Mouse (Mus musculus) limb, embryonic 13.5 days (tissue): ENCODE measurements around the gene Epha8. TPM values are rescaled to one million over a fixed set of nuclear protein-coding genes. Genes with fewer than 3 reads are reported as not detected.

ENCODE experiments used
- polyA plus RNA-seq: library from polyadenylated mRNA; unstranded; fragments of >200 nt; fragmentation: Nextera tagmentation; extraction: Ambion mirVana; gene quantifications from 2 replicates; pipeline ENCODE4 v1.2.1, GENCODE M21; 2015

Gene Epha8
- polyA plus RNA-seq, 1 experiment from 2014 or later, result 0.71 TPM

Other genes with a start within 250 kb of the Epha8 start
- 10.3 and 10.9 TPM in 2 replicates for gene Ephb2, start 120.8 kb downstream of the Epha8 start, polyA plus RNA-seq
- gene C1qb, start 70.6 kb downstream of the Epha8 start, polyA plus RNA-seq, result 39.7 and 41.0 TPM in 2 replicates
- gene C1qc, start 63.8 kb downstream of the Epha8 start, polyA plus RNA-seq, result 18.1 and 18.8 TPM in 2 replicates
- 20.5 and 23.0 TPM in 2 replicates for gene C1qa, start 58.0 kb downstream of the Epha8 start, polyA plus RNA-seq
- gene Zbtb40, start 92.0 kb upstream of the Epha8 start, polyA plus RNA-seq, result 3.9 and 5.0 TPM in 2 replicates